ENCODE assay signal across 14 mouse cellular contexts in the genomic region with DNA sequence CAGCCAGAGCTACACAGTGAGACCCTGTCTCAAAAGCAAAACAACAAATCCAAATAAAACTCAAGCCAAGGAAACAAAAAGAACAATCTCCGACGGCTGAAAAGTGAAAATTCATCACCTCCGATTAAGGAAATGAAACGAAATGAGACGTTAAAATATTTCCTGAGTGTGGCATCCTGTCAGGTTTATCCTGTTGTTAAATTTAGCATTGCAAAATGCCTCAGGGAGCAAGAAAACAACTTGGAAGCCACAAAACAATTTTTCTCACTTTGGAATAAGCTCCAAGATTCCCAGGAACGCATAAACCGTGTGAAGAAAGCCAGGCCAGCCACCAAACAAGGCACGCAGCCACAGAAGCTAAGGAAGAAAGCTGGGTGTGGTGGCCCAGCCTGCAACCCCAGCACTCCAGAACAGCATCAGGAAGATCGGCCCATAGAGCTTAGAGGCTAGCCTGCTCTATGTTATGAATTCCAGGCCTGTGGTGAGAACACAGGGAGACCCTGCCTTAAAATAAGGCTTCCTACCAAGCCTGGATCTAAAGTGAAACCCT. TPM values are rescaled to one million over a fixed set of nuclear protein-coding genes. Genes with fewer than 3 reads are reported as not detected.
DNase-seq lines count a peak whose midpoint lies in the region; ATAC-seq and TF ChIP-seq lines count a peak whose summit lies in the region.
"Had no signal": no experiment of that assay in that cellular context is flagged by ENCODE, and none has a peak within 500 bp of the region (broad histone marks: within the 10 kb centered on the region; RNA-seq: fewer than 3 reads in every experiment).

No protein-coding gene starts in this region.

- H3K36me3 ChIP-seq in heart, postnatal 0 days (replicated peaks; ENCODE audit: control insufficient read depth, insufficient read depth, low read length): no peaks in the 10 kb centered on the region
- no peaks in the 10 kb centered on the region for H3K36me3 ChIP-seq in heart, embryonic 12.5 days
- H3K36me3 ChIP-seq in E14TG2a.4 (ENCODE audit: insufficient read depth, low read length): no peaks in the 10 kb centered on the region
- H3K36me3 ChIP-seq: forebrain, embryonic 12.5 days; hindbrain, embryonic 15.5 days; neural tube, embryonic 12.5 days had no signal

- H3K9ac ChIP-seq in heart, postnatal 0 days (replicated peaks; ENCODE audit: low read depth, low read length): no peak overlapping the region
- no peak overlapping the region for H3K9ac ChIP-seq in heart, embryonic 12.5 days
- H3K9ac ChIP-seq: forebrain, embryonic 12.5 days; hindbrain, embryonic 15.5 days; neural tube, embryonic 12.5 days had no signal

- peak overlapping the region; percentile 36 for H3K27ac ChIP-seq in heart, postnatal 0 days (ENCODE audit: low read depth)
- H3K27ac ChIP-seq in heart, embryonic 12.5 days (ENCODE audit: poor library complexity, severe bottlenecking): no peak overlapping the region
- H3K27ac ChIP-seq: hindbrain, embryonic 15.5 days; neural tube, embryonic 12.5 days had no signal

- DNase-seq in heart, postnatal 0 days (ENCODE audit: low spot score): no peak
- DNase-seq in kidney, postnatal 25 days: peak; percentile 49 to 58
- no peak for DNase-seq in urinary bladder, postnatal 4 days (ENCODE audit: low spot score in 2 of 2)
- DNase-seq in c-Kit-positive CD71-positive TER-119-positive erythroid progenitor cells, embryonic 14.5 days (ENCODE audit: low spot score): no peak
- DNase-seq: adrenal gland, postnatal 36 days; cerebellum, adult 9-11 months; gastrocnemius, postnatal 25 days had no signal

- H3K4me1 ChIP-seq in heart, postnatal 0 days (ENCODE audit: control insufficient read depth, insufficient read depth): no peaks in the 10 kb centered on the region
- H3K4me1 ChIP-seq in heart, embryonic 12.5 days (replicated peaks): peaks cover 7% of the 10 kb centered on the region; the same call in 1 of the 2 replicates
- H3K4me1 ChIP-seq in E14TG2a.4 (replicated peaks; ENCODE audit: low read depth, low read length): peaks cover 76% of the 10 kb centered on the region
- H3K4me1 ChIP-seq: hindbrain, embryonic 15.5 days; neural tube, embryonic 12.5 days had no signal

- H3K4me2 ChIP-seq in heart, postnatal 0 days (ENCODE audit: low read depth, low read length): no peak overlapping the region
- H3K4me2 ChIP-seq in heart, embryonic 12.5 days: no peak overlapping the region
- H3K4me2 ChIP-seq: forebrain, embryonic 12.5 days; hindbrain, embryonic 15.5 days; neural tube, embryonic 12.5 days had no signal

- ATAC-seq in heart, postnatal 0 days (ENCODE audit: insufficient read depth, low read depth): no peak
- no peak for ATAC-seq in heart, embryonic 12.5 days (ENCODE audit: insufficient number of reproducible peaks, low FRiP score)
- peak; percentile 19; the same call in 1 of the 2 replicates for ATAC-seq in granulocyte monocyte progenitor cell, adult 5-6 weeks (replicated peaks; ENCODE audit: poor library complexity, severe bottlenecking)

- 54% methylated on average over 9 of the region's 9 CpGs for WGBS in heart, postnatal 0 days
- WGBS in heart, embryonic 12.5 days: 73% methylated on average over 9 of the region's 9 CpGs

- TF ChIP-seq CTCF in heart, postnatal 0 days (IDR thresholded peaks at IDR 0.05; ENCODE audit: low read depth): no peak
- no peak for TF ChIP-seq CTCF in E14TG2a.4 (conservative IDR thresholded peaks at IDR 0.05; ENCODE audit: low read length)

- no peaks in the 10 kb centered on the region for H3K27me3 ChIP-seq in heart, postnatal 0 days (ENCODE audit: control insufficient read depth, insufficient read depth, low read length)
- H3K27me3 ChIP-seq in heart, embryonic 12.5 days (replicated peaks): no peaks in the 10 kb centered on the region
- H3K27me3 ChIP-seq in E14TG2a.4 (ENCODE audit: insufficient read depth, low read length): no peaks in the 10 kb centered on the region
- H3K27me3 ChIP-seq: hindbrain, embryonic 15.5 days; neural tube, embryonic 12.5 days had no signal

- H3K4me3 ChIP-seq in heart, postnatal 0 days (ENCODE audit: low read depth, low read length): no peak overlapping the region
- no peak overlapping the region for H3K4me3 ChIP-seq in heart, embryonic 12.5 days
- peak overlapping the region; percentile 8; the same call in 1 of the 2 replicates for H3K4me3 ChIP-seq in E14TG2a.4 (replicated peaks; ENCODE audit: low read length)
- H3K4me3 ChIP-seq: forebrain, embryonic 12.5 days; hindbrain, embryonic 15.5 days; neural tube, embryonic 12.5 days had no signal

- no peak for TF ChIP-seq EP300 in heart, postnatal 0 days (IDR thresholded peaks at IDR 0.05; ENCODE audit: low read depth)

- no peaks in the 10 kb centered on the region for H3K9me3 ChIP-seq in heart, postnatal 0 days (replicated peaks; ENCODE audit: control insufficient read depth, low read length)
- no peaks in the 10 kb centered on the region for H3K9me3 ChIP-seq in heart, embryonic 12.5 days (replicated peaks)
- H3K9me3 ChIP-seq in E14TG2a.4 (ENCODE audit: low read length): peaks cover 18% of the 10 kb centered on the region
- H3K9me3 ChIP-seq: forebrain, embryonic 12.5 days; hindbrain, embryonic 15.5 days; neural tube, embryonic 12.5 days had no signal

RNA-seq across cellular contexts. Expression of gene Rasa4, which starts 6.6 kb away (rescaled TPM):
- 0.27 and 6.2 TPM in 2 replicates for total RNA-seq in heart, postnatal 0 days (2014; rRNA removed; ENCODE audit: low replicate concordance)
- polyA plus RNA-seq in heart, postnatal 0 days (2015; fragmentation: Nextera tagmentation; extraction: Ambion mirVana): 0.96 and 1.3 TPM in 2 replicates
- polyA plus RNA-seq in heart, embryonic 12.5 days (2016; fragmentation: Nextera tagmentation; extraction: Ambion mirVana): 1.0 and 1.6 TPM in 2 replicates
- 43.2 and 82.3 TPM in 2 replicates for total RNA-seq in granulocyte monocyte progenitor cell, adult 5-6 weeks (2014; fragmentation: Nextera tagmentation)
- total RNA-seq in granulocyte monocyte progenitor cell, adult 5-6 weeks (2017): 24.8 and 25.0 TPM in 2 replicates

RNA-seq across cellular contexts. Expression of gene Upk3bl, which starts 22.8 kb away (rescaled TPM):
- total RNA-seq in heart, postnatal 0 days (2014; rRNA removed; ENCODE audit: low replicate concordance): 4.2 TPM in 1 of 2 replicates, not detected in the other
- not detected in 2 replicates for polyA plus RNA-seq in heart, postnatal 0 days (2015; fragmentation: Nextera tagmentation; extraction: Ambion mirVana)
- 0.40 and 0.50 TPM in 2 replicates for polyA plus RNA-seq in heart, embryonic 12.5 days (2016; fragmentation: Nextera tagmentation; extraction: Ambion mirVana)
- total RNA-seq in granulocyte monocyte progenitor cell, adult 5-6 weeks (2014; fragmentation: Nextera tagmentation): 5.6 TPM in 1 of 2 replicates, not detected in the other
- total RNA-seq in granulocyte monocyte progenitor cell, adult 5-6 weeks (2017): 1.7 TPM in 1 of 2 replicates, not detected in the other
- total RNA-seq: adrenal gland, postnatal 36 days; gastrocnemius, postnatal 25 days had no signal
- polyA plus RNA-seq: midbrain, embryonic 14.5 days had no signal

RNA-seq across cellular contexts. Expression of gene Upk3b, which starts 38.8 kb away (rescaled TPM):
- total RNA-seq in heart, postnatal 0 days (2014; rRNA removed; ENCODE audit: low replicate concordance): 40.6 and 47.9 TPM in 2 replicates
- polyA plus RNA-seq in heart, postnatal 0 days (2015; fragmentation: Nextera tagmentation; extraction: Ambion mirVana): 21.1 and 24.0 TPM in 2 replicates
- 60.2 and 60.5 TPM in 2 replicates for polyA plus RNA-seq in heart, embryonic 12.5 days (2016; fragmentation: Nextera tagmentation; extraction: Ambion mirVana)
- total RNA-seq in granulocyte monocyte progenitor cell, adult 5-6 weeks (2014; fragmentation: Nextera tagmentation): not detected in 2 replicates
- 0.04 TPM in 1 of 2 replicates, not detected in the other for total RNA-seq in granulocyte monocyte progenitor cell, adult 5-6 weeks (2017)
- polyA plus RNA-seq: forebrain, embryonic 12.5 days; hindbrain, embryonic 15.5 days; midbrain, embryonic 14.5 days had no signal

RNA-seq across cellular contexts. Expression of gene Polr2j, which starts 39.4 kb away (rescaled TPM):
- 59.8 and 121 TPM in 2 replicates for total RNA-seq in heart, postnatal 0 days (2014; rRNA removed; ENCODE audit: low replicate concordance)
- polyA plus RNA-seq in heart, postnatal 0 days (2015; fragmentation: Nextera tagmentation; extraction: Ambion mirVana): 145 and 155 TPM in 2 replicates
- polyA plus RNA-seq in heart, embryonic 12.5 days (2016; fragmentation: Nextera tagmentation; extraction: Ambion mirVana): 147 and 161 TPM in 2 replicates
- total RNA-seq in granulocyte monocyte progenitor cell, adult 5-6 weeks (2014; fragmentation: Nextera tagmentation): 156 and 159 TPM in 2 replicates
- 125 and 128 TPM in 2 replicates for total RNA-seq in granulocyte monocyte progenitor cell, adult 5-6 weeks (2017)

RNA-seq across cellular contexts. Expression of gene Lrwd1, which starts 58.8 kb away (rescaled TPM):
- 20.9 and 23.1 TPM in 2 replicates for total RNA-seq in heart, postnatal 0 days (2014; rRNA removed; ENCODE audit: low replicate concordance)
- 9.4 and 10.0 TPM in 2 replicates for polyA plus RNA-seq in heart, postnatal 0 days (2015; fragmentation: Nextera tagmentation; extraction: Ambion mirVana)
- 20.9 and 21.8 TPM in 2 replicates for polyA plus RNA-seq in heart, embryonic 12.5 days (2016; fragmentation: Nextera tagmentation; extraction: Ambion mirVana)
- total RNA-seq in granulocyte monocyte progenitor cell, adult 5-6 weeks (2014; fragmentation: Nextera tagmentation): 31.5 and 33.0 TPM in 2 replicates
- total RNA-seq in granulocyte monocyte progenitor cell, adult 5-6 weeks (2017): 46.3 and 70.4 TPM in 2 replicates

Comparison
In these comparisons a context has a peak if more than half of its experiments do, and no peak if none do; other contexts are left out.
1. DNase-seq: peak in kidney, postnatal 25 days (2 of 2); none in heart, postnatal 0 days (single experiment), urinary bladder, postnatal 4 days (0 of 2) and c-Kit-positive CD71-positive TER-119-positive erythroid progenitor cells, embryonic 14.5 days (single experiment).
2. RNA of gene Upk3b, which starts 38.8 kb away (total RNA-seq): 40.6 to 47.9 TPM in heart, postnatal 0 days; 0.04 TPM in granulocyte monocyte progenitor cell, adult 5-6 weeks; every median in the first group is over 10 times any median in the second.